Mouse (Mus musculus) stomach, postnatal 0 days (tissue): ENCODE data around the gene Amy2a5.
"Not testable (repeated sequence)": the region's sequence is repeated elsewhere in the genome, so short reads cannot be mapped to it uniquely, and the experiment has no call there.

Experiments used
- CTCF ChIP-seq: IDR thresholded peaks from 2 replicates; pipeline ENCODE4 v1.5.1; 2016; ENCODE audit warnings: antibody characterized with exemption, low read depth, mild to moderate bottlenecking, moderate library complexity
- EP300 ChIP-seq: optimal IDR thresholded peaks from 2 replicates; pipeline ENCODE3; 2016; ENCODE audit warnings: antibody characterized with exemption

- not testable (repeated sequence) for TF ChIP-seq CTCF, EP300
Measured at GRCm38 (mm10) chr3:113280285-113280684, 21.6 kb upstream of the Amy2a5 start.
